Mouse (Mus musculus): ENCODE results near the gene Txndc16.

The Txndc16 gene

GRCm38 (mm10) chr14:45220090-45220956, at the start of gene Txndc16:
Txndc16 (minus strand) TSS chr14:45220328.
- peak; percentile 72 for DNase-seq (ENCODE audit: inconsistent ontology term)

GRCm38 (mm10) chr14:45263831-45264592, 43.9 kb upstream of the Txndc16 start:
- DNase-seq (ENCODE audit: inconsistent ontology term) = no peak

- DNase-seq (ENCODE audit: inconsistent ontology term) = no peak
These were observed 31.5 kb upstream of the Txndc16 start for GRCm38 (mm10) chr14:45251548-45252076.

GRCm38 (mm10) chr14:45241613-45242012, 21.5 kb upstream of the Txndc16 start:
- no peak for DNase-seq (ENCODE audit: inconsistent ontology term)

GRCm38 (mm10) chr14:45239042-45239441, 18.9 kb upstream of the Txndc16 start:
- DNase-seq (ENCODE audit: inconsistent ontology term) = no peak

- peak; percentile 65 for DNase-seq (ENCODE audit: inconsistent ontology term)
These were observed 966 bp upstream of the Txndc16 start for GRCm38 (mm10) chr14:45220957-45221630.

- DNase-seq (ENCODE audit: inconsistent ontology term) = peak; percentile 100
These were observed 643 bp downstream of the Txndc16 start, which contains the start of gene Gpr137c for GRCm38 (mm10) chr14:45219281-45220089. Gpr137c (plus strand) TSS chr14:45219717.

- no peak for DNase-seq (ENCODE audit: inconsistent ontology term)
These were observed 2.4 kb downstream of the Txndc16 start for GRCm38 (mm10) chr14:45217693-45218092.

GRCm38 (mm10) chr14:45216711-45217340, 3.3 kb downstream of the Txndc16 start:
- DNase-seq (ENCODE audit: inconsistent ontology term) = no peak

GRCm38 (mm10) chr14:45211431-45211830, 8.7 kb downstream of the Txndc16 start:
- peak; percentile 35 for DNase-seq (ENCODE audit: inconsistent ontology term)

- DNase-seq (ENCODE audit: inconsistent ontology term) = no peak
These were observed 9.4 kb downstream of the Txndc16 start for GRCm38 (mm10) chr14:45210683-45211082.

GRCm38 (mm10) chr14:45200607-45201006, 19.5 kb downstream of the Txndc16 start:
- no peak for DNase-seq (ENCODE audit: inconsistent ontology term)

GRCm38 (mm10) chr14:45190999-45191398, 29.1 kb downstream of the Txndc16 start:
- DNase-seq (ENCODE audit: inconsistent ontology term) = peak; percentile 75

GRCm38 (mm10) chr14:45181611-45182010, 38.5 kb downstream of the Txndc16 start:
- DNase-seq (ENCODE audit: inconsistent ontology term) = no peak

- DNase-seq (ENCODE audit: inconsistent ontology term) = no peak
These were observed 40.5 kb downstream of the Txndc16 start for GRCm38 (mm10) chr14:45179606-45180005.

GRCm38 (mm10) chr14:45179186-45179585, 40.9 kb downstream of the Txndc16 start:
- DNase-seq (ENCODE audit: inconsistent ontology term) = no peak

- no peak for DNase-seq (ENCODE audit: inconsistent ontology term)
These were observed 45.0 kb downstream of the Txndc16 start for GRCm38 (mm10) chr14:45175012-45175740.

GRCm38 (mm10) chr14:45172260-45172659, 47.9 kb downstream of the Txndc16 start:
- no peak for DNase-seq (ENCODE audit: inconsistent ontology term)

GRCm38 (mm10) chr14:45167366-45167765, 52.8 kb downstream of the Txndc16 start:
- no peak for DNase-seq (ENCODE audit: inconsistent ontology term)
